Mouse (Mus musculus) limb, embryonic 11.5 days (tissue): ENCODE measurements around the gene Olfr33. TPM values are rescaled to one million over a fixed set of nuclear protein-coding genes. Genes with fewer than 3 reads are reported as not detected.

ENCODE experiments used
- ATAC-seq: fragments of 200-750 bp; cut with Nextera tagmentation; 2 replicates; pipeline ENCODE4 v1.8.0; 2017; ENCODE audit warnings: low read depth; ENCODE audit not compliant: insufficient number of reproducible peaks, low FRiP score, low TSS enrichment
- DNase-seq: peaks from one replicate; pipeline ENCODE4 v3.0.0-alpha.2; 2015; ENCODE audit warnings: low spot score
- H3K27ac ChIP-seq: fragments of 300-500 bp; sonication (generic); replicated peaks from 2 replicates; pipeline ENCODE4 v1.5.1; 2014; ENCODE audit warnings: low read depth, mild to moderate bottlenecking, low read length
- H3K27me3 ChIP-seq: fragments of 300-500 bp; sonication (generic); 2 replicates; pipeline ENCODE4 v1.6.1; 2014; ENCODE audit warnings: mild to moderate bottlenecking, low read length, mixed read lengths; ENCODE audit not compliant: control insufficient read depth, insufficient read depth
- H3K36me3 ChIP-seq: fragments of 300-500 bp; sonication (generic); 2 replicates; pipeline ENCODE4 v1.6.1; 2014; ENCODE audit warnings: mild to moderate bottlenecking, low read length, moderate library complexity, mixed read lengths; ENCODE audit not compliant: control insufficient read depth, insufficient read depth
- H3K4me1 ChIP-seq: fragments of 300-500 bp; sonication (generic); 2 replicates; pipeline ENCODE4 v1.6.1; 2014; ENCODE audit warnings: low read length, mixed read lengths; ENCODE audit not compliant: control insufficient read depth, insufficient read depth
- H3K4me2 ChIP-seq: fragments of 300-500 bp; sonication (generic); 2 replicates; pipeline ENCODE4 v1.6.1; 2014; ENCODE audit warnings: low read depth, mild to moderate bottlenecking, moderate library complexity; ENCODE audit not compliant: severe bottlenecking
- H3K4me3 ChIP-seq: fragments of 300-500 bp; sonication (generic); 2 replicates; pipeline ENCODE4 v1.5.1; 2014; ENCODE audit warnings: low read depth, low read length
- H3K9ac ChIP-seq: fragments of 300-500 bp; sonication (generic); 2 replicates; pipeline ENCODE4 v1.6.1; 2014; ENCODE audit warnings: mild to moderate bottlenecking, low read length
- H3K9me3 ChIP-seq: fragments of 300-500 bp; sonication (generic); 2 replicates; pipeline ENCODE4 v1.6.1; 2016; ENCODE audit warnings: low read length; ENCODE audit not compliant: control insufficient read depth
- WGBS: fragments of 180-500 bp; shearing (Covaris S2); extraction: QIAGEN DNeasy Blood & Tissue Kit; methylation state at CpG from one replicate; pipeline ENCODE4 v1.1.7; 2014; 5-methylcytosine and 5-hydroxymethylcytosine counted together
- polyA plus RNA-seq: library from polyadenylated mRNA; unstranded; fragments of >200 nt; fragmentation: Nextera tagmentation; extraction: Ambion mirVana; gene quantifications from 2 replicates; pipeline ENCODE4 v1.2.1, GENCODE M21; 2014

Gene Olfr33
- polyA plus RNA-seq, result not detected in 2 replicates

- Histone ChIP-seq H3K27me3 (no peaks in the 10 kb centered on the region), H3K9ac (no peak within 1 kb of the TSS), H3K4me3 (no peak within 1 kb of the TSS), H3K9me3 (no peaks in the 10 kb centered on the region), H3K4me1 (no peaks in the 10 kb centered on the region), H3K27ac (no peak within 1 kb of the TSS), H3K4me2 (no peak within 1 kb of the TSS), H3K36me3 (no peaks in the 10 kb centered on the region)
- no peak for ATAC-seq
- WGBS, result 49% methylated on average over 1 of the region's 1 CpGs
- DNase-seq, result no peak
Measured at GRCm38 (mm10) chr7:102718970-102719369, at the start of gene Olfr33. Gene Olfr33 (minus strand): TSS chr7:102719070.

- Histone ChIP-seq H3K27ac (no peak within 1 kb of the TSS), H3K9ac (no peak within 1 kb of the TSS), H3K9me3 (no peaks in the 10 kb centered on the region), H3K4me1 (no peaks in the 10 kb centered on the region), H3K4me3 (no peak within 1 kb of the TSS), H3K36me3 (no peaks in the 10 kb centered on the region), H3K4me2 (no peak within 1 kb of the TSS), H3K27me3 (no peaks in the 10 kb centered on the region)
- no peak for DNase-seq
- no peak for ATAC-seq
- WGBS, result 77% methylated on average over 4 of the region's 4 CpGs
Measured at GRCm38 (mm10) chr7:102759266-102759665, 40.4 kb upstream of the Olfr33 start, which contains the start of the genes Olfr560 and Olfr78. Gene Olfr560 (minus strand): TSS chr7:102759366. Gene Olfr78 (minus strand): TSS chr7:102759471.

- H3K4me1 ChIP-seq, result no peaks in the 10 kb centered on the region
- WGBS, result 11% methylated on average over 1 of the region's 1 CpGs
- H3K27ac ChIP-seq, result no peak overlapping the region
- no peak overlapping the region for H3K9ac ChIP-seq
- DNase-seq (no peak), ATAC-seq (no peak)
- H3K36me3 ChIP-seq, result no peaks in the 10 kb centered on the region
- H3K9me3 ChIP-seq, result no peaks in the 10 kb centered on the region
- no peak overlapping the region for H3K4me2 ChIP-seq
- H3K27me3 ChIP-seq, result no peaks in the 10 kb centered on the region
- H3K4me3 ChIP-seq, result no peak overlapping the region
Measured at GRCm38 (mm10) chr7:102752086-102752485, 33.2 kb upstream of the Olfr33 start.

- ATAC-seq (no peak), DNase-seq (no peak)
- Histone ChIP-seq H3K9ac (no peak overlapping the region), H3K4me1 (no peaks in the 10 kb centered on the region), H3K4me3 (no peak overlapping the region), H3K4me2 (no peak overlapping the region), H3K27me3 (no peaks in the 10 kb centered on the region), H3K9me3 (no peaks in the 10 kb centered on the region), H3K36me3 (no peaks in the 10 kb centered on the region), H3K27ac (no peak overlapping the region)
- WGBS, result 52% methylated on average over 2 of the region's 2 CpGs
Measured at GRCm38 (mm10) chr7:102737705-102738104, 18.8 kb upstream of the Olfr33 start.

GRCm38 (mm10) chr7:102733793-102734192, 14.9 kb upstream of the Olfr33 start:
- ATAC-seq (no peak), DNase-seq (no peak)
- Histone ChIP-seq H3K27ac (no peak overlapping the region), H3K27me3 (no peaks in the 10 kb centered on the region), H3K4me3 (no peak overlapping the region), H3K36me3 (no peaks in the 10 kb centered on the region), H3K9me3 (no peaks in the 10 kb centered on the region), H3K9ac (no peak overlapping the region), H3K4me2 (no peak overlapping the region), H3K4me1 (no peaks in the 10 kb centered on the region)
- 53% methylated on average over 1 of the region's 1 CpGs for WGBS

- no peak for DNase-seq
- ATAC-seq, result no peak
- no peaks in the 10 kb centered on the region for H3K27me3 ChIP-seq
- H3K9ac ChIP-seq, result no peak within 1 kb of the TSS
- H3K36me3 ChIP-seq, result no peaks in the 10 kb centered on the region
- no peak within 1 kb of the TSS for H3K27ac ChIP-seq
- H3K4me2 ChIP-seq, result no peak within 1 kb of the TSS
- no peak within 1 kb of the TSS for H3K4me3 ChIP-seq
- no peaks in the 10 kb centered on the region for H3K4me1 ChIP-seq
- no peaks in the 10 kb centered on the region for H3K9me3 ChIP-seq
Measured at GRCm38 (mm10) chr7:102727391-102727790, 8.5 kb upstream of the Olfr33 start, which contains the start of gene Olfr559. Gene Olfr559 (minus strand): TSS chr7:102727491.

- H3K27ac ChIP-seq, result no peak within 1 kb of the TSS
- H3K9me3 ChIP-seq, result no peaks in the 10 kb centered on the region
- no peaks in the 10 kb centered on the region for H3K36me3 ChIP-seq
- no peaks in the 10 kb centered on the region for H3K4me1 ChIP-seq
- no peak within 1 kb of the TSS for H3K4me2 ChIP-seq
- DNase-seq (no peak), ATAC-seq (no peak)
- H3K9ac ChIP-seq, result no peak within 1 kb of the TSS
- no peak within 1 kb of the TSS for H3K4me3 ChIP-seq
- no peaks in the 10 kb centered on the region for H3K27me3 ChIP-seq
Measured at GRCm38 (mm10) chr7:102701915-102702314, 17.0 kb downstream of the Olfr33 start, which contains the start of gene Olfr558. Gene Olfr558 (plus strand): TSS chr7:102702215.

GRCm38 (mm10) chr7:102698461-102698860, 20.4 kb downstream of the Olfr33 start:
- DNase-seq (no peak), ATAC-seq (no peak)
- Histone ChIP-seq H3K4me1 (no peaks in the 10 kb centered on the region), H3K27ac (no peak overlapping the region), H3K27me3 (no peaks in the 10 kb centered on the region), H3K36me3 (no peaks in the 10 kb centered on the region), H3K4me3 (no peak overlapping the region), H3K4me2 (no peak overlapping the region), H3K9me3 (no peaks in the 10 kb centered on the region), H3K9ac (no peak overlapping the region)
- 89% methylated on average over 7 of the region's 7 CpGs for WGBS
